Mouse (Mus musculus) CD4-positive, CD25-positive, alpha-beta regulatory T cell, adult 9 weeks (primary cell): ENCODE data around the gene Olfr885. TPM values are rescaled to one million over a fixed set of nuclear protein-coding genes. Genes with fewer than 3 reads are reported as not detected.

Experiments used
- polyA plus RNA-seq: library from polyadenylated mRNA; unstranded; fragments of 100-300 nt; shearing (Covaris generic); gene quantifications from one replicate; pipeline ENCODE4 v1.2.1, GENCODE M21; 2017

Olfr885 gene
- polyA plus RNA-seq, result not detected

GRCm38 (mm10) chr9:38061022-38061421 is at the start of gene Olfr885:
TSS of gene Olfr885 (plus strand) at chr9:38061322.

GRCm38 (mm10) chr9:38025508-38025907 is 35.6 kb upstream of the Olfr885 start, which contains the start of gene Olfr883:
TSS of gene Olfr883 (plus strand) at chr9:38025808.

GRCm38 (mm10) chr9:38046255-38046654 is 14.9 kb upstream of the Olfr885 start, which contains the start of gene Olfr884:
TSS of gene Olfr884 (plus strand) at chr9:38046555.

DNA sequence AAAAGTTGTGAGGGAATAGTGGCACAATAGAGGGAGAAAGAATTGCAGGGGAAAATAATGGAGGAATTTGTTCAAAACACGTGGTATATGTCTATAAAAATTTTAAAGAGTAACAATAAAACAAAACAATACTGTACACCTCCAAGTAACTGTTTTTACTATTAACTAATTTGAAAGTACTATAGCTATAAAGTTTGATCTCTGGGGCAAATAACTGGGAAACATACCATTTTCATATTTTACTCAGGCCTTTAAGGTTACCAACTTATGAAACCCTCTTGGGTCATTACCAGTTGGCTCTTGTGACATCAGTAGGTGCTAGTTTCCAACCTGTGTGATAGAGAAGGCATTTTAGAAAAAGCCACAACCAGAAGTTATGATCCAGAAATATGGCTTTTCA is 22.6 kb downstream of the Olfr885 start, which contains the start of gene Olfr887:
Olfr887 (plus strand) TSS at position 301 of the 400 bp plus-strand sequence.

GRCm38 (mm10) chr9:38107828-38108227 is 46.7 kb downstream of the Olfr885 start, which contains the start of gene Olfr888:
TSS of gene Olfr888 (plus strand) at chr9:38108128.

Other genes with a start within 250 kb of the Olfr885 start
- not detected for gene Olfr877, start 207.1 kb upstream of the Olfr885 start, polyA plus RNA-seq
- gene Olfr145, start 164.6 kb upstream of the Olfr885 start, polyA plus RNA-seq, result 0.04 TPM
- gene Olfr878, start 143.5 kb upstream of the Olfr885 start, polyA plus RNA-seq, result not detected
- gene Olfr881, start 69.5 kb upstream of the Olfr885 start, polyA plus RNA-seq, result 0.06 TPM
- gene Olfr883, start 35.5 kb upstream of the Olfr885 start, polyA plus RNA-seq, result not detected
- not detected for gene Olfr884, start 14.8 kb upstream of the Olfr885 start, polyA plus RNA-seq
- not detected for gene Olfr887, start 22.8 kb downstream of the Olfr885 start, polyA plus RNA-seq
- gene Olfr888, start 46.8 kb downstream of the Olfr885 start, polyA plus RNA-seq, result not detected
- gene Olfr889, start 53.9 kb downstream of the Olfr885 start, polyA plus RNA-seq, result not detected
- gene Olfr890, start 81.2 kb downstream of the Olfr885 start, polyA plus RNA-seq, result 0.10 TPM
- gene Olfr891, start 119.5 kb downstream of the Olfr885 start, polyA plus RNA-seq, result not detected
- gene Olfr893, start 147.0 kb downstream of the Olfr885 start, polyA plus RNA-seq, result not detected
- gene Olfr894, start 156.7 kb downstream of the Olfr885 start, polyA plus RNA-seq, result not detected
- gene Olfr143, start 191.5 kb downstream of the Olfr885 start, polyA plus RNA-seq, result not detected
- gene Olfr895, start 206.5 kb downstream of the Olfr885 start, polyA plus RNA-seq, result not detected
- gene Olfr896-ps1, start 229.8 kb downstream of the Olfr885 start, polyA plus RNA-seq, result not detected